Mouse (Mus musculus) heart, embryonic 11.5 days (tissue): Measurements from ENCODE around the gene Tenm1. TPM values are rescaled to one million over a fixed set of nuclear protein-coding genes. Genes with fewer than 3 reads are reported as not detected.

Experiments
- ATAC-seq: fragments of 200-750 bp; cut with Nextera tagmentation; replicated peaks from 2 replicates; pipeline ENCODE4 v1.8.0; 2017; ENCODE audit warnings: moderate library complexity; ENCODE audit not compliant: insufficient number of reproducible peaks, low FRiP score, low TSS enrichment
- H3K27ac ChIP-seq: fragments of 300-500 bp; sonication (generic); 2 replicates; pipeline ENCODE4 v1.5.1; 2014; ENCODE audit warnings: mild to moderate bottlenecking, low read depth, low read length
- H3K27me3 ChIP-seq: fragments of 300-500 bp; sonication (generic); 2 replicates; pipeline ENCODE4 v1.6.1; 2014; ENCODE audit warnings: mild to moderate bottlenecking, low read length, mixed read lengths; ENCODE audit not compliant: control insufficient read depth, insufficient read depth
- H3K36me3 ChIP-seq: fragments of 300-500 bp; sonication (generic); 2 replicates; pipeline ENCODE4 v1.6.1; 2014; ENCODE audit warnings: mild to moderate bottlenecking, low read length, moderate library complexity, mixed read lengths; ENCODE audit not compliant: control insufficient read depth, insufficient read depth
- H3K4me1 ChIP-seq: fragments of 300-500 bp; sonication (generic); 2 replicates; pipeline ENCODE4 v1.6.1; 2014; ENCODE audit warnings: low read length; ENCODE audit not compliant: control insufficient read depth, insufficient read depth
- H3K4me2 ChIP-seq: fragments of 300-500 bp; sonication (generic); 2 replicates; pipeline ENCODE4 v1.6.1; 2014; ENCODE audit warnings: mild to moderate bottlenecking, moderate library complexity
- H3K4me3 ChIP-seq: fragments of 300-500 bp; sonication (generic); 2 replicates; pipeline ENCODE4 v1.5.1; 2014; ENCODE audit warnings: low read depth, low read length
- H3K9ac ChIP-seq: fragments of 300-500 bp; sonication (generic); 2 replicates; pipeline ENCODE4 v1.6.1; 2014; ENCODE audit warnings: mild to moderate bottlenecking, low read depth, low read length, moderate library complexity
- H3K9me3 ChIP-seq: fragments of 300-500 bp; sonication (generic); replicated peaks from 2 replicates; pipeline ENCODE4 v1.6.1; 2016; ENCODE audit warnings: low read length; ENCODE audit not compliant: control insufficient read depth
- WGBS: fragments of 180-500 bp; shearing (Covaris S2); extraction: QIAGEN DNeasy Blood & Tissue Kit; methylation state at CpG from one replicate; pipeline ENCODE4 v1.1.7; 2014; ENCODE audit not compliant: insufficient replicate concordance; 5-methylcytosine and 5-hydroxymethylcytosine counted together
- polyA plus RNA-seq: library from polyadenylated mRNA; unstranded; fragments of >200 nt; fragmentation: Nextera tagmentation; extraction: Ambion mirVana; gene quantifications from 2 replicates; pipeline ENCODE4 v1.2.1, GENCODE M21; 2014

The Tenm1 gene
- polyA plus RNA-seq, 1 experiment from 2014 or later = 0.04 TPM

DNA sequence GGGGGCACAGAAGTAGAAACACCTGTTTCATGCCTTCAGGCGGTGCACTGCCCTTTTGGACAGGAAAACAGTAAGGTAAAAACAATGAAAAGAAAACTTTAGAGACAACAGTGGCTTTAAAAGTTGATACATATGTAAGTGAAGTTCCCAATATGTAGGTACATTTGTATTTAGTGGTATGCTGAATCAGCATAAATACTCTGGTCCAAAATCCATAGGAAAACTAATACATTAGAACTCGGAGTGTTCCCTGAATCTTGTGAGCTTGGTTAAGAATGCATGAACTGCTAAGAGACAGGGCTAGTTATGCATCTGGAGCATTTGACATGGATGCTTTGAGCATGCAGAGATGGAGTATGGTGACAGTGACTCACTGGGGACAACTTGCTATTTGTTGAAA is 906.1 kb downstream of the Tenm1 start:
- H3K9me3 ChIP-seq = no peaks in the 10 kb centered on the region
- H3K4me3 ChIP-seq = no peak overlapping the region
- no peaks in the 10 kb centered on the region for H3K36me3 ChIP-seq
- H3K4me1 ChIP-seq = no peaks in the 10 kb centered on the region
- H3K9ac ChIP-seq = no peak overlapping the region
- WGBS = 84% methylated on average over 2 of the region's 2 CpGs
- ATAC-seq = no peak
- no peak overlapping the region for H3K4me2 ChIP-seq
- no peak overlapping the region for H3K27ac ChIP-seq
- no peaks in the 10 kb centered on the region for H3K27me3 ChIP-seq

DNA sequence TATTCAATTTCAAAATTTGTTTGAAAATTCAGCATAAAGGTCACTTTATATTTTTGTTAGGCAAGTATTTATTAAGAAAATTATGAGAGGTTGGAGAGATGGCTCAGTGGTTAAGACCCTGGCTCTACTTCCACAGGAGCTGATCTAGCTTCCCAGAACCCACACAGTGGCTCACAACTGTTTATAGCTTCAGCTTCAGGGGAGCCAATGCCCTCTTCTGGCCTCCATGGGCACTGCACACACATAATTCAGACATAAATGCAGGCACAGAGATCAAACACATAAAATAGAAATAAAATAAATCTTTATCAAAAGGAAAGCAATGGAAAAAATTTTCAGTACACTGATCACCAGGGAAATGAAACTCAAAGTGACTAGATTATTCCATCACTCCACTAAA is 916.4 kb downstream of the Tenm1 start:
- Histone ChIP-seq H3K27ac (no peak overlapping the region), H3K4me2 (no peak overlapping the region), H3K9ac (no peak overlapping the region), H3K36me3 (no peaks in the 10 kb centered on the region), H3K4me3 (no peak overlapping the region), H3K4me1 (no peaks in the 10 kb centered on the region), H3K27me3 (no peaks in the 10 kb centered on the region), H3K9me3 (no peaks in the 10 kb centered on the region)
- no peak for ATAC-seq

- Histone ChIP-seq H3K4me1 (no peaks in the 10 kb centered on the region), H3K9me3 (no peaks in the 10 kb centered on the region), H3K4me3 (no peak overlapping the region), H3K27me3 (no peaks in the 10 kb centered on the region), H3K4me2 (no peak overlapping the region), H3K27ac (no peak overlapping the region), H3K9ac (no peak overlapping the region), H3K36me3 (no peaks in the 10 kb centered on the region)
- ATAC-seq = no peak
- 60% methylated on average over 2 of the region's 2 CpGs for WGBS
Measured at GRCm38 (mm10) chrX:42511105-42511504, 917.8 kb downstream of the Tenm1 start.

- H3K4me1 ChIP-seq = no peaks in the 10 kb centered on the region
- H3K27me3 ChIP-seq = no peaks in the 10 kb centered on the region
- H3K9ac ChIP-seq = no peak within 1 kb of the TSS
- H3K4me3 ChIP-seq = no peak within 1 kb of the TSS
- H3K4me2 ChIP-seq = no peak within 1 kb of the TSS
- 68% methylated on average over 13 of the region's 13 CpGs for WGBS
- no peaks in the 10 kb centered on the region for H3K9me3 ChIP-seq
- no peak for ATAC-seq
- no peak within 1 kb of the TSS for H3K27ac ChIP-seq
- no peaks in the 10 kb centered on the region for H3K36me3 ChIP-seq
Measured at GRCm38 (mm10) chrX:42502291-42503043, 926.5 kb downstream of the Tenm1 start, which contains the start of gene Sh2d1a. Gene Sh2d1a, plus strand, starts transcription at chrX:42502453.

DNA sequence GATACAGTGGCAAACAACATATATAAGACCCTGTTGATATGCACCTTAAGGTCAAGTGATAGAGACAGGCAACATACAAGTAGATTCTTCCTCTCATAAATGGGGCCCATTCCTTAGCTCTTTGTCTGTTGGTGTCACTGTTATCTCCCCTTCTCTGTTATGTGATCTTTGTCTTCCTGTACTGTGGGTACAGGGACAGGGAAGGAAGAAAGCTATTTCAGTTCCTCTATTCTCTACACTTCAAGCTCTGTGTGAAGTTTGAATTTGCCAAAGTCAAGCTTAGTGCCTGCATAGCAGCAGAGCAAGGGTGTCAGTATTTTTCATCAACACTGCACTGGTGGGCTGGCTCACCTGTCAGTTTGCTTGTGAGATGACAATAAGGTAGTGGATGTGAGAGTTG is 928.4 kb downstream of the Tenm1 start:
- H3K27ac ChIP-seq = no peak overlapping the region
- H3K4me3 ChIP-seq = no peak overlapping the region
- no peaks in the 10 kb centered on the region for H3K9me3 ChIP-seq
- no peaks in the 10 kb centered on the region for H3K4me1 ChIP-seq
- H3K4me2 ChIP-seq = no peak overlapping the region
- ATAC-seq = no peak
- H3K9ac ChIP-seq = no peak overlapping the region
- no peaks in the 10 kb centered on the region for H3K36me3 ChIP-seq
- no peaks in the 10 kb centered on the region for H3K27me3 ChIP-seq

- no peak overlapping the region for H3K4me3 ChIP-seq
- no peaks in the 10 kb centered on the region for H3K4me1 ChIP-seq
- no peak overlapping the region for H3K27ac ChIP-seq
- H3K9ac ChIP-seq = no peak overlapping the region
- 94% methylated on average over 8 of the region's 8 CpGs for WGBS
- no peak overlapping the region for H3K4me2 ChIP-seq
- no peaks in the 10 kb centered on the region for H3K9me3 ChIP-seq
- no peaks in the 10 kb centered on the region for H3K36me3 ChIP-seq
- ATAC-seq = no peak
- H3K27me3 ChIP-seq = no peaks in the 10 kb centered on the region
Measured at GRCm38 (mm10) chrX:42490336-42490735, 938.6 kb downstream of the Tenm1 start.

DNA sequence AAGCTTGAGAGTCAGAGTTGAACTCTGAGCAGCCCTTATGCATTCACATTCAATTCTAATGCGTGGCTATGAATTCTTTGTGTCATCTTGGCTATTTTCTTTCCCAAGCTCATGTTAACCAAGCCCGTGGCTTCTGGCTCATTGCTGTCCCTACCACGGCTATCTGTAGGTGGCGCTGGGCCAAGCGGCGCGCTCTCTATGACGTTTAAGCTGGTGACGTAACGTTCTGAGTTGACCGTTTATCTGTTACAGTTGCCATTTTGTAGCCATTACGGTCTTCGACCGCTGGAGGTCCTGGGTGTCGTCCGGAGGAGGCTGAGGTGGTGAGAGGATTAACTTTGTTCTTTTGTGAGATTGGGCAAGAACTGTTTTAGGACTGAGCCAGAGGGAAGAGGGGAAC is 939.5 kb downstream of the Tenm1 start, which contains the start of gene Tex13c2:
Gene Tex13c2, plus strand, starts transcription at position 246 of the 400 bp plus-strand sequence.
- no peak within 1 kb of the TSS for H3K4me3 ChIP-seq
- H3K9me3 ChIP-seq = no peaks in the 10 kb centered on the region
- H3K9ac ChIP-seq = no peak within 1 kb of the TSS
- no peak within 1 kb of the TSS for H3K4me2 ChIP-seq
- H3K27ac ChIP-seq = no peak within 1 kb of the TSS
- no peaks in the 10 kb centered on the region for H3K36me3 ChIP-seq
- WGBS = 87% methylated on average over 16 of the region's 16 CpGs
- no peak for ATAC-seq
- H3K4me1 ChIP-seq = no peaks in the 10 kb centered on the region
- no peaks in the 10 kb centered on the region for H3K27me3 ChIP-seq

Other genes starting within 250 kb of the Tenm1 start
- gene Tex13c1, start 162.0 kb upstream of the Tenm1 start, polyA plus RNA-seq = not detected in 2 replicates